Mouse (Mus musculus) lung, adult 2 months (tissue): ENCODE measurements around the gene D2hgdh.

Experiments used
- CTCF ChIP-seq: fragments of 200-500 bp; IDR thresholded peaks from 2 replicates; pipeline ENCODE4 v1.5.1; 2011; ENCODE audit warnings: mild to moderate bottlenecking, low read length, control low read depth; ENCODE audit not compliant: insufficient read depth
- POLR2A ChIP-seq: fragments of 200-500 bp; IDR thresholded peaks from 2 replicates; pipeline ENCODE4 v1.6.1; 2011; ENCODE audit warnings: low read depth, mild to moderate bottlenecking, control low read depth, low read length, borderline replicate concordance; ENCODE audit errors: extremely low read depth

DNA sequence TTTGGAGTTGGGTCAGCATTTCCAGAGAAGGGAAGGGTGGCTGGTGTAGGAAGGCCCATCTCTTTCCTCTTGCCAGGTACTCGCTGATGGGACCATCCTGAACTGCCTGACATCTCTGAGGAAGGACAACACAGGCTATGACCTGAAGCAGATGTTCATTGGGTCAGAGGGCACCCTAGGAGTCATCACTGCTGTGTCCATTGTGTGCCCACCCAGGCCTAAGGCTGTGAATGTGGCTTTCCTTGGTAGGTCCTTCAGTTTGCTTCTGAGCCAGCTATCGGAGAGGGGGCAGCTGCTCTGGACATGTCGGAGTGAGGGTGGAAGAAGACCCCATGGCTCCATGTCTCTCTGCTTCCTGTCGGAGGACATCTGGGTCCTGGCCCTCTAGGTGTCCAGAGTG lies 10.5 kb downstream of the D2hgdh start:
- TF ChIP-seq POLR2A (no peak), CTCF (no peak)
